Mouse (Mus musculus) CD4-positive, CD25-positive, alpha-beta regulatory T cell, adult 2 months (primary cell): ENCODE measurements around the gene Pdcd2l.

Experiments used
- DNase-seq: peaks from one replicate; pipeline ENCODE4 v3.0.0-alpha.2; 2012; ENCODE audit warnings: low read depth, low spot score

The Pdcd2l gene

GRCm38 (mm10) chr7:34196132-34197128, at the start of gene Pdcd2l:
Gene Pdcd2l, minus strand, starts transcription at chr7:34196661.
- DNase-seq = peak; percentile 95

GRCm38 (mm10) chr7:34242176-34242575, 45.7 kb upstream of the Pdcd2l start:
- no peak for DNase-seq

DNA sequence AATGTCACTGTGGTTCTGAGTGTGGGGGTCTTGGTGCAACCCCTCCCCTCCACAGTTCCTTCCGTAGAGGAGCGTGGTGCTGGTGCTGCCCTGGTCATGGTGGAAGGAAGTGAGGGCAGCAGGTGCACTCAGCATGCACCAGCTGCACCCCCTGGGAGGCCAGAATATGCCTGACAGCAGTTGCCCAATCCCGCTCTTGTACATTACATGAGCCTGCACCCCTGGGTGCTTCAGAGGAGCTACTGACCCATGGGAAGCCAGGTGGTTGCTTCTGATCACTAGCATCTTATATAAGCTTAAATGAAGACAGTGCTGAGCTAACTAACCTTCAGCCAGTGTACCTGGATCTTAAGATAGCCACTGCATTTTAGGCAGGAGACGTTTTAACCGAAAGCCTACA, 41.6 kb upstream of the Pdcd2l start:
- no peak for DNase-seq

- DNase-seq = no peak
Observed at GRCm38 (mm10) chr7:34235602-34236001, 39.1 kb upstream of the Pdcd2l start.

GRCm38 (mm10) chr7:34234610-34235561, 38.4 kb upstream of the Pdcd2l start:
- DNase-seq = peak; percentile 23

- peak; percentile 99 for DNase-seq
Observed at GRCm38 (mm10) chr7:34233909-34234609, 37.6 kb upstream of the Pdcd2l start.

DNA sequence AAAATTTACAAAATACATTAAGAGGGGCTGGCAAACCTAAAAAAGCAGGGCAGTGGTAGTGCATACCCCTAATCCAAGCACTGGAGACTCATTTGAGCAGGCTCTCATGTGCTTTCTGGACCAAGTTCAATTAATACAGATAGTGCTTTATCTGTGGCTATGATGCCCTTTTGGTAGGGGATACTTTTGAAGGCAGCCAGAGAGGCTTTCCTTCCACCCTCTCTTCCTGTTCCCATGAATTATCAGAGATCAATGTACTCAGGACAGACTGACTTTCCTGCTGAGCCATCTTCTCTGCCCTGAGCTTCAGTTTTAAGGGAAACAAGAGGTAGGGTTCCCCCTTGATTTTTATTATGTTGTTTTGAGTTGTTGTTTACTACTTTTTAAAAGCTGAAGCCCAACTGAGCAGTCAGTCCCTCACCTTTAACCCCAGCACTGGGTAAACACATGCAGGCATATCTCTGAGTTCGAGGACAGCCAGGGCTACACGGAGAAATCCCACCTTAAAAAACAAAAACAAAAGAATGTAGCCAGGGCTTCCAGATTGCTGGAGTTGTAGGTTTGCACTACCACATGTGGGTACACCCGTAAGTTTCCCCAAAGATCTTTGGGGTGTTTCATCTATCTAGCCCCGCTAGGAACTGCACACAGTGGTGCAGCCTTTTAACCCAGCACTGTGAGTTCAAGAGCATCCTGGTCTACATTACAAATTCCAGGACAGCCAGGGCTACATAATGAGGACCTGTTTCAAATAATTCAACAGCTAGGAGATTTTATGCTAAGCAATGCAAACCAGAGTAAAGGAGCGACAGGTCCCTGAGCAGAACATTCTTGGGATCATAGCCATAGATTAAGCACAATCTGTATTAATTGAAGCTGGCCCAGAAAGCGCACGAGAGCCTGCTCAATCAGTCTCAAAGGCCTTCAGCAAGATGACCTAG, 36.6 kb upstream of the Pdcd2l start:
- DNase-seq = no peak

- DNase-seq = peak; percentile 93
Observed at GRCm38 (mm10) chr7:34230116-34230515, 33.7 kb upstream of the Pdcd2l start, which contains the start of gene Gpi1. Gene Gpi1, minus strand, starts transcription at chr7:34230336.

DNA sequence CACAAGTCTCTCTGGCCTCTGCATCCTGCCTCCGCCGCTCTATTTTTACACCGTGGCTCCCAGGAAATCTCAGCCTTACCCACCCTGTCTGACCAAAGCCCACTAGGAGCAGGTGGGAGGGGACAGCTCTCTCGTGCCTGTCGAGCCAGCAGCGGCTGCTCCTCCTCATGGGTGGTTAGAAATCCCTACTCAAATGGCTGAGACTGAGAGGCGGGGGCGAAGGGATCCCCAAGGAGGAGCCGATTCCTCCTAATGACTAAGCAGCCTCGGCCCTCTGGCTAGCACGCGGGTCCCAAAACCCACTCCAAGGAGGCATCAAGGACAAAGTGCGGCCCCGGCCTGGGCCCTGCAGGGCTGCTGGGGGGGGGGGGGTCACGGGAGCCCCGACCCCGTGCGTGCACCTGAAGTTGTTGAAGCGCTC, 33.2 kb upstream of the Pdcd2l start:
- no peak for DNase-seq

GRCm38 (mm10) chr7:34229153-34229552, 32.7 kb upstream of the Pdcd2l start:
- no peak for DNase-seq

DNA sequence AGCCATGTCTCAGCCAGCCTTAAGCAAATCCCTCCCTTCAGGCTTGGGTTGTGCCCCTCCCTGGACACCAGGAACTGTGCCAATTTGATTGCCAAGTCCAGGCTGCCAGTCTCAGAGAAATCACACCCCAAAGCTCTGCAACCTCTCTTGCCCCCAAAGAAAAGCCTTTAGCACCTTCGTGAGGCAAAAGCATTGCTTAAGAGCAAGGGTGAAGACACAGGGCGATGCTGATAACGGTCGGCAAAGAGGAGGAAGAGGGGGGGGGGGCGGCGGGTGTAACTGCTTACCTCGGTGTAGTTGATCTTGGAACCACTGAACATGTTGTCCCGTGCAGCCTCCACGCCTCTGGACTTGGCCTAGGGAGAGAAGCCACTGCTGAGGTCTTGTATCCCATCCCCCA, 32.2 kb upstream of the Pdcd2l start:
- DNase-seq = peak; percentile 17

- no peak for DNase-seq
Observed at GRCm38 (mm10) chr7:34226846-34227245, 30.4 kb upstream of the Pdcd2l start.

DNA sequence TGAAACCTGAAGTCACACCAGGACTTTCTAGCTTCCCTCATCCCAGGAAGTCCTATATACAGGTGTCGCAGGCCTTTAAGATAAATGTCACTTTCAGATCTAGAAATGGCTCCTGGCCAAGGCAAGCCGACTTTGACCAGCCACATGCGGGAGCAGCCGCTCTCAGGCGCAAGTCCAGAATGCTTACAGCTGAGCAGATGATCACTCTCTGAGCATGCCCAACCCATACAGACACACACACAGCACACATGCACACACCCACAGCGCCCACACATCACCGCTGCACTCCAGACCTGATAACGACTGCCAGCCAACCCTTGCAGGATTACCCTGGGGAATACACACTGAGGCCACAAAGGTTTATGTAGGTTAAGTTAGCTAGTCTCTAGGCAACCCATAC, 29.6 kb upstream of the Pdcd2l start:
- no peak for DNase-seq

DNA sequence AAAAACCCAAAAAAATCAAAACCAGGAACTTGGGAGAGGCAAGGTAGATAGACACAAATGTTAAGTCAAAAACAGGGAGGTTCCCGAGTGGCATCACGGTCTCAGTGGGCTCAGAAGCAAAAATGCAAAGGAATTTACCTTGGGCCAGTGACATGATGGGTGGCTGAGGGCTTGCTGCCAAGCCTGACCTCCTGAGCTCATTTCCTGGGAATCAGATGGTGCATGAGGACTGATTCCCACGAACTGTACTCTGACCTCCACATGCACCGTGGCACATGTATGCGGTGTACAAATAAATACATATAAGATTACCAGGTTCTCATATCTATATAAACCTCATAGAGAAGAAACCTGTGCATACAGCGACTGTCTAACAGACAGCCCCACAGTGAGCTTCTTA, 27.8 kb upstream of the Pdcd2l start:
- DNase-seq = no peak

DNA sequence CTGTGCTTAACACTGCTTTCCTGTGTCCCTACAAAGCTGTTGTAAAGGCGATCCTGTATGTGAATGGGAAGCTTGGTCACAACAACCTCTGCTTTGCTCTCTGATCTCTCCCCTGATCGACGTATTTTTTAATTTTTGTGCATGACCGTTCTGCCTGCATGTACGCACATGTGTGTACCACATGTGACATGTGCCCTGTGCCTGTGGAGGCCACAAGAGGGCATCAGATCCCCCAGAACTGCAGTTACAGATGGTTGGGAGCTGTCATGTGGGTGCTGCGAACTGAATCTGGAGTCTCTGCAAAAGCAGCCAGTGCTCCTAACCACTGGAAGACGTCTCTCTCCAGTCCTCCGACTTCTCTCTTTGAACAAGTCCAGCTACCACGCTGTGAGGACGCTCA, 25.9 kb upstream of the Pdcd2l start:
- no peak for DNase-seq

DNA sequence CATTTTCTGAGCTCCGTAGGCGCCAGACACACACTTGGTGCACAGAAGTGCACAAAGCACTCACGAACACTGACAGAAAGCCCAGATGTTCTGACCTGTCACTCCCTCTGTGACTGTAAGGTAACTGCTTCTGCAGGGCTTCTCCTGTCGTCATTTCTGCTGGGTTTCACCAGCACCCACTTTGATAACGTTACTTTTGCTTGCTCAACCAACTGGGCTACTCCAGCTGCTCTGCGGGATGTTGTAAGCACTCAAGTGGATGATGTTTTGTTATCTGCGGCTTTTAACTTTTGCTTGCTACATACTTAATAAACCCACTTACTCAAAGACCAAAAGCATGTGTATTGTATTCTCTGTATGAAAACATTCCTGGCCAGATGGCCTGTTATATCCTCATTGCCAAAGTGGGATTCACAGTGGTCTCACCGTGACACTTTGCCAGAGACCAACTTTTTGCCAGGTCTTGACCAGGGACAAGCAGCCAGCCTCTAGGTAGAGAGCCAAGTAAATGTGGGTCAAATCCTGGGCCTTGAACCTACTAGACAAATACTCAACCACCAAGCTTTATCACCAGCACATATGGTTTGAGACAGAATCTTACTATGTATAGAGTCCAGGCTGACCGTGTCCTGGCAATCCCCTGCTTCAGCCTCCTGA, 25.3 kb upstream of the Pdcd2l start:
- DNase-seq = no peak

- DNase-seq = no peak
Observed at GRCm38 (mm10) chr7:34218496-34218895, 22.0 kb upstream of the Pdcd2l start.

DNA sequence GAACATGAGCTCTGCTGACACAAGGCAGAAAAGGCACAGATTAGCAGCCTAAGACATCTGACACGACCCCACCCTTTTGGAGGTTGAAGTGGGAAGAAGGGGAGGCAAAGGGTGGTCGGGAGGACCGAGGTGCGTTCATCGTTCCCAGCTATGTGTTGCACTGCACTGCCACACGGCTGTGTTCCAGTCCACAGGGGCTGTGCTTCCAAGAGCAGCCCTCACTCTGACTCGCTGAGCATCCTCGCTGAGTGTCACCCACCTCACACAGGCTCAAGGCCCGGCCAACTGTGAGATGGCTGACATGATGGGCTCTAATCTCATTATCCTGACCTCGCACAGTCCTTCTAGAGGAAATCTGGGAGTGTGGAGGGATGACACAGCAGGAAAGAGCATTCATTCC, 20.0 kb upstream of the Pdcd2l start:
- no peak for DNase-seq

- DNase-seq = no peak
Observed at GRCm38 (mm10) chr7:34215481-34215880, 19.0 kb upstream of the Pdcd2l start.

GRCm38 (mm10) chr7:34214644-34215043, 18.2 kb upstream of the Pdcd2l start:
- no peak for DNase-seq
